Mouse (Mus musculus) CH12.LX (cell line): ENCODE results near the gene Pon2. TPM values are rescaled to one million over a fixed set of nuclear protein-coding genes. Genes with fewer than 3 reads are reported as not detected.
A peak's percentile ranks its signal among the peaks of the same experiment; 100 is the strongest.

ENCODE experiments used
- DNase-seq: peaks from one replicate; pipeline ENCODE4 v3.0.0-alpha.2; 2013; ENCODE audit errors: extremely low read depth
- H3K27ac ChIP-seq: 2 replicates; pipeline ENCODE4 v1.5.1; 2012; ENCODE audit warnings: low read depth, mild to moderate bottlenecking, control low read depth, moderate library complexity; ENCODE audit not compliant: insufficient read depth
- H3K27me3 ChIP-seq: replicated peaks from 2 replicates; pipeline ENCODE3; 2012; ENCODE audit warnings: inconsistent platforms
- H3K36me3 ChIP-seq, 2 experiments: replicated peaks in 1 of 2; 2 replicates each; pipeline versions ENCODE3 to v1.6.1; 2012; ENCODE audit warnings: inconsistent platforms in 1 of 2, low read length in 1 of 2, mild to moderate bottlenecking in 1 of 2, mixed read lengths in 1 of 2, moderate library complexity in 1 of 2; ENCODE audit not compliant: control insufficient read depth in 1 of 2, insufficient read depth in 1 of 2
- H3K4me1 ChIP-seq, 2 experiments: 2 replicates each; pipeline ENCODE4 v1.6.1; 2012; ENCODE audit warnings: inconsistent platforms in 1 of 2, moderate library complexity in 1 of 2; ENCODE audit not compliant: insufficient read depth in 2 of 2, control insufficient read depth in 1 of 2
- H3K4me2 ChIP-seq: 2 replicates; pipeline ENCODE4 v1.6.1; 2012; ENCODE audit warnings: low read depth, mild to moderate bottlenecking, control low read depth; ENCODE audit not compliant: poor library complexity, insufficient read depth, severe bottlenecking
- H3K4me3 ChIP-seq, 3 experiments: fragments of 150-350 bp in 1 of 3; sonication (generic) in 1 of 3; replicated peaks in 1 of 3; 2 replicates each; pipeline versions ENCODE3 to v1.5.1; 2011 to 2012; ENCODE audit warnings: low read depth in 2 of 3, low read length in 2 of 3, mild to moderate bottlenecking in 2 of 3, moderate library complexity in 2 of 3, control low read depth in 1 of 3, improper control_type of control experiment in 1 of 3, inconsistent platforms in 1 of 3, mixed read lengths in 1 of 3; ENCODE audit not compliant: poor library complexity in 1 of 3
- H3K79me2 ChIP-seq: replicated peaks from 2 replicates; pipeline ENCODE4 v1.6.1; 2012; ENCODE audit warnings: mild to moderate bottlenecking, moderate library complexity; ENCODE audit not compliant: control insufficient read depth, poor library complexity, insufficient read depth, severe bottlenecking; ENCODE audit errors: extremely low read depth
- H3K9ac ChIP-seq: 2 replicates; pipeline ENCODE4 v1.6.1; 2012; ENCODE audit warnings: low read depth, mild to moderate bottlenecking, control low read depth, moderate library complexity; ENCODE audit not compliant: insufficient read depth
- H3K9me3 ChIP-seq: replicated peaks from 2 replicates; pipeline ENCODE3; 2012; ENCODE audit warnings: low read length, inconsistent platforms, mixed read lengths
- BHLHE40 ChIP-seq: IDR thresholded peaks from 2 replicates; pipeline ENCODE4 v1.6.1; 2011; ENCODE audit warnings: mild to moderate bottlenecking, low read depth, low read length, improper control_type of control experiment
- CTCF ChIP-seq, 2 experiments: IDR thresholded peaks in 1 of 2; conservative IDR thresholded peaks in 1 of 2; 2 replicates each; pipeline ENCODE4 v1.5.1; 2011 to 2012; ENCODE audit warnings: low read depth in 2 of 2, low read length in 2 of 2, improper control_type of control experiment in 1 of 2, inconsistent platforms in 1 of 2, mild to moderate bottlenecking in 1 of 2, moderate library complexity in 1 of 2
- ELF1 ChIP-seq: IDR thresholded peaks from 2 replicates; pipeline ENCODE4 v1.6.1; 2014; ENCODE audit warnings: low read depth, mild to moderate bottlenecking, inconsistent platforms, low read length, improper control_type of control experiment
- EP300 ChIP-seq: IDR thresholded peaks from 2 replicates; pipeline ENCODE4 v1.6.1; 2011; ENCODE audit warnings: low read length, improper control_type of control experiment
- ETS1 ChIP-seq: conservative IDR thresholded peaks from 2 replicates; pipeline ENCODE4 v1.6.1; 2012; ENCODE audit warnings: low read depth, mild to moderate bottlenecking, inconsistent platforms, low read length, improper control_type of control experiment, moderate library complexity
- GABPA ChIP-seq: IDR thresholded peaks from 2 replicates; pipeline ENCODE4 v1.6.1; 2012; ENCODE audit warnings: low read depth, low read length, improper control_type of control experiment, inconsistent platforms; ENCODE audit not compliant: insufficient replicate concordance
- HCFC1 ChIP-seq: IDR thresholded peaks from 2 replicates; pipeline ENCODE4 v1.6.1; 2012; ENCODE audit warnings: low read depth, mild to moderate bottlenecking, inconsistent platforms, low read length, improper control_type of control experiment
- IRF4 ChIP-seq: IDR thresholded peaks from 2 replicates; pipeline ENCODE4 v1.6.1; 2014; ENCODE audit warnings: low read depth, mild to moderate bottlenecking, inconsistent platforms, low read length, improper control_type of control experiment
- MAX ChIP-seq: IDR thresholded peaks from 2 replicates; pipeline ENCODE4 v1.6.1; 2011; ENCODE audit warnings: low read length, improper control_type of control experiment
- MEF2A ChIP-seq: IDR thresholded peaks from 2 replicates; pipeline ENCODE4 v1.6.1; 2014; ENCODE audit warnings: low read depth, mild to moderate bottlenecking, inconsistent platforms, low read length, improper control_type of control experiment, borderline replicate concordance
- MXI1 ChIP-seq: IDR thresholded peaks from 2 replicates; pipeline ENCODE4 v1.6.1; 2011; ENCODE audit warnings: mild to moderate bottlenecking, low read depth, low read length, improper control_type of control experiment
- MYC ChIP-seq: IDR thresholded peaks from 2 replicates; pipeline ENCODE4 v1.6.1; 2011; ENCODE audit warnings: low read depth, mild to moderate bottlenecking, improper control_type of control experiment, low read length
- NELFE ChIP-seq: IDR thresholded peaks from 2 replicates; pipeline ENCODE4 v1.6.1; 2011; ENCODE audit warnings: low read depth, low read length, improper control_type of control experiment
- NRF1 ChIP-seq: IDR thresholded peaks from 2 replicates; pipeline ENCODE4 v1.6.1; 2014; ENCODE audit warnings: low read depth, mild to moderate bottlenecking, inconsistent platforms, low read length, improper control_type of control experiment, moderate library complexity
- PAX5 ChIP-seq: IDR thresholded peaks from 2 replicates; pipeline ENCODE4 v1.6.1; 2012; ENCODE audit warnings: low read length, inconsistent platforms, mixed read lengths
- POLR2AphosphoS2 ChIP-seq: IDR thresholded peaks from 2 replicates; pipeline ENCODE4 v1.6.1; 2011; ENCODE audit warnings: low read depth, low read length, improper control_type of control experiment
- RAD21 ChIP-seq: IDR thresholded peaks from 2 replicates; pipeline ENCODE4 v1.6.1; 2011; ENCODE audit warnings: low read depth, mild to moderate bottlenecking, low read length, improper control_type of control experiment, moderate library complexity
- RCOR1 ChIP-seq: conservative IDR thresholded peaks from 2 replicates; pipeline ENCODE4 v1.6.1; 2012; ENCODE audit warnings: low read depth, mild to moderate bottlenecking, inconsistent platforms, low read length, improper control_type of control experiment
- SMC3 ChIP-seq: IDR thresholded peaks from 2 replicates; pipeline ENCODE4 v1.6.1; 2011; ENCODE audit warnings: low read depth, low read length, improper control_type of control experiment
- UBTF ChIP-seq: IDR thresholded peaks from 2 replicates; pipeline ENCODE4 v1.6.1; 2012; ENCODE audit warnings: low read depth, mild to moderate bottlenecking, inconsistent platforms, low read length, improper control_type of control experiment, moderate library complexity
- USF2 ChIP-seq: conservative IDR thresholded peaks from 2 replicates; pipeline ENCODE4 v1.6.1; 2011; ENCODE audit warnings: low read depth, low read length, improper control_type of control experiment
- ZC3H11A ChIP-seq: IDR thresholded peaks from 2 replicates; pipeline ENCODE4 v1.6.1; 2012; ENCODE audit warnings: low read depth, mild to moderate bottlenecking, inconsistent platforms, low read length, improper control_type of control experiment
- ZKSCAN1 ChIP-seq: IDR thresholded peaks from 2 replicates; pipeline ENCODE4 v1.6.1; 2012; ENCODE audit warnings: low read depth, inconsistent platforms, low read length, improper control_type of control experiment, borderline replicate concordance
- dilution Hi-C: fragments of 300-500 bp; cut with MboI; formaldehyde crosslinking; loops from 2 replicates; pipeline ENCODE4 v1.14.3; 2020; ENCODE audit warnings: low sequenced_read_pairs; ENCODE audit not compliant: extremely low pct_unique_long_range_greater_than_20kb, extremely low pct_ligation_motif_present
- in situ Hi-C: fragments of 300-500 bp; cut with MboI; formaldehyde crosslinking; loops from 3 replicates; pipeline ENCODE4 v1.14.3; 2019; ENCODE audit warnings: low sequenced_read_pairs, low pct_ligation_motif_present, low pct_unique_long_range_greater_than_20kb, mixed read lengths
- polyA plus RNA-seq: library from polyadenylated mRNA; unstranded; fragments of >175 nt; gene quantifications from 2 replicates; pipeline ENCODE4 v1.2.1, GENCODE M21; 2012; ENCODE audit warnings: low read depth; ENCODE audit not compliant: insufficient read length
- total RNA-seq, 2 experiments: library from RNA; depleted of rRNA; stranded (reverse); fragments of 300-350 nt in 1 of 2; fragments of >200 nt in 1 of 2; gene quantifications; 2 replicates each; pipeline ENCODE4 v1.2.3; 2012 to 2014

The Pon2 gene
- total and polyA plus RNA-seq, 3 experiments = 14.2 to 36.2 (median 32.0) TPM

GRCm38 (mm10) chr6:5292841-5293240, 5.4 kb downstream of the Pon2 start:
- H3K4me3 ChIP-seq = no peak overlapping the region
- H3K9me3 ChIP-seq = no peaks in the 10 kb centered on the region
- peaks cover 18% of the 10 kb centered on the region for H3K79me2 ChIP-seq
- H3K27me3 ChIP-seq = no peaks in the 10 kb centered on the region
- peaks cover 22 to 57% of the 10 kb centered on the region in 2 experiments for H3K36me3 ChIP-seq
- H3K27ac ChIP-seq = no peak overlapping the region
- dilution Hi-C loops (no loop called here), in situ Hi-C loops (no loop called here)
- TF ChIP-seq NELFE = no peak
- TF ChIP-seq ZKSCAN1 = no peak
- TF ChIP-seq MYC = no peak
- TF ChIP-seq MEF2A = no peak
- no peak for TF ChIP-seq MXI1
- no peak for TF ChIP-seq ELF1
- no peak for TF ChIP-seq RCOR1
- TF ChIP-seq USF2 = no peak
- no peak for TF ChIP-seq SMC3
- no peak for TF ChIP-seq HCFC1
- TF ChIP-seq MAX = no peak
- TF ChIP-seq ZC3H11A = no peak
- TF ChIP-seq PAX5 = no peak
- TF ChIP-seq NRF1 = no peak
- TF ChIP-seq POLR2AphosphoS2 = no peak
- no peak overlapping the region for H3K9ac ChIP-seq
- H3K4me1 ChIP-seq = peaks cover 31 to 81% of the 10 kb centered on the region in 2 experiments
- H3K4me2 ChIP-seq = no peak overlapping the region
- no peak for DNase-seq

DNA sequence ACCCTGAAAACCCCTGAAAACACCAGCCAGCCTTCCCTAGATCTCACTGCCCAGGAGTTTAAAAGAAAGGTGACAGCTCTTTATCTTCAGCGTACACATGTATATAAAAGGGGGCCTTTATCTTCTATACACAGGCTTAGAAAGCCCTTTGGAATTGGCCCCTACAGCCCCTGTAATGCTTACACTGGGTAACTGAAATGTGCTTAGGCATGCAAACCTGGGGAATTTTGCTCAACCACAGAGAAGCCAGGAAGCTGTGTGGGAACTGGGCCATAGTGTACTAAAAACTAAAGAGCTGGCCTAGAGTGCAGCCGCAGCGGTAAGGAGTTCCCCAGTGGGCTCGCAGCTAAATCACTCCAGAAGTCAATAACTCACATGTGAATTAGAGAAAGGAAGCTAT, 6.8 kb downstream of the Pon2 start:
- no peak for DNase-seq
- Histone ChIP-seq H3K9me3 (no peaks in the 10 kb centered on the region), H3K4me2 (0 out of 2 replicates have a peak overlapping the region, but pooled peaks have one; percentile 5), H3K27me3 (no peaks in the 10 kb centered on the region), H3K4me3 (no peak overlapping the region), H3K9ac (no peak overlapping the region), H3K27ac (no peak overlapping the region), H3K4me1 (peaks cover 28 to 85% of the 10 kb centered on the region in 2 experiments), H3K79me2 (peaks cover 18% of the 10 kb centered on the region), H3K36me3 (peaks cover 22 to 67% of the 10 kb centered on the region in 2 experiments)
- dilution Hi-C loops = no loop called here
- in situ Hi-C loops = no loop called here
- no peak for TF ChIP-seq HCFC1
- TF ChIP-seq IRF4 = peak; percentile 44
- TF ChIP-seq GABPA = no peak
- no peak for TF ChIP-seq MAX
- no peak for TF ChIP-seq RAD21
- peak; percentile 38; the same call in 1 of the 2 replicates for TF ChIP-seq BHLHE40
- peak; percentile 26; the same call in 1 of the 2 replicates for TF ChIP-seq EP300
- TF ChIP-seq ZKSCAN1 = no peak
- no peak for TF ChIP-seq MXI1
- peak; percentile 63 for TF ChIP-seq ETS1
- no peak for TF ChIP-seq UBTF
- no peak for TF ChIP-seq CTCF (conservative IDR thresholded peaks at IDR 0.05 in 1 of 2, IDR thresholded peaks at IDR 0.05 in 1 of 2; ENCODE audit: low read depth in 2 of 2, low read length in 2 of 2)
